Mouse (Mus musculus): ENCODE data around the gene Rad51b.

Gene Rad51b

DNA sequence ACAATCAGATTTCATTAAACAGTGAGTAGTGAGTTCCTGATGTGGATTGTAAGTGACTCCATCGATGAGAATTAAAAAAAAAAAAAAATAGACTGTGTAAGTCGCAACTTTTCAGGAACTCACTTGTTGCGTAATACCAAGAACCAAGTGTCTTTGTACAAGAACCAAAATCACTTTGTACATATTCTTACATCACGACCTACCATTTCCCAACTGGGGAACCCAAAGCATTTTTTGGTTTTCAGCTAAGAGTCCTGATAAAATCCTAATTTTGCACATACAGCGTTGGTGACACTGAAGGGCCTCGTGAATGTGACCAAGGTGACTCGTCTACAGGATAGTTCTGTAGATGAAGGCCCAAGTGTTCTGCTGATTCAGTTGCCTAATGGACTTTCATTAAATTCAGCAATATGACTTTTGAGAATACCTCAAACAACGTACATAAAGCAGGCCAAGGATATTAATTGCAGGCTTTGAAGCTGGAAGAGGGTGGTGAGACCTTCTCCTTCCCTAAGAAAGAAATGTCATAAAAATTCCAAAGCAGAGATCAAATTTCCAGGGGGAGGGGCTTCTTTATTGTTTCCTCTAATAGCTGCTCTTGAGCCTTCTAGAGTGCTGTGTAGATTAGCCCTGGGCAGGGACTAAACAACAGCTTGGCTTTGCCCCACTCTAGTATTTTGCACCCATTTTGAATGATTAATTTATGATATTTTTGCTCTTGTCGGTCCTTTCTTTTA, 316.9 kb downstream of the Rad51b start:
- peak; percentile 87 for DNase-seq (ENCODE audit: low read depth)

DNA sequence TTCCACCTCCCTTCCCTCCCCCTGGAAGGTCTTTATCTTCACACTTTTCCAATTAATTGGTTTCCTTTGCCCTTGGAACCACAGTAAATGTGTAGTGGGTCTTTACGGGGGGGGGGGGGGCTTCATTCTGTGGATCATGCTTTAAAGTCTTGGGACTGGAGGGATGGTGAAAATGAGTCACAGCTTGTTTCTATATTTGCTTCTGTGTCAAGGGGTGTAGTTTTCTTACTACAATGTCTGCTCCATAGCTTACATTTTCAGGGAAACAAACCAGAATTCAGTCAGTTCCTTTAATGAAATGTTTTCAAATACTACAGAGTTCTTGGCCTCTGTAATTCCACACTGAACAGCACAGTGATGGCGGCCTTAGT, 317.5 kb downstream of the Rad51b start:
- DNase-seq (ENCODE audit: low read depth): no peak

DNA sequence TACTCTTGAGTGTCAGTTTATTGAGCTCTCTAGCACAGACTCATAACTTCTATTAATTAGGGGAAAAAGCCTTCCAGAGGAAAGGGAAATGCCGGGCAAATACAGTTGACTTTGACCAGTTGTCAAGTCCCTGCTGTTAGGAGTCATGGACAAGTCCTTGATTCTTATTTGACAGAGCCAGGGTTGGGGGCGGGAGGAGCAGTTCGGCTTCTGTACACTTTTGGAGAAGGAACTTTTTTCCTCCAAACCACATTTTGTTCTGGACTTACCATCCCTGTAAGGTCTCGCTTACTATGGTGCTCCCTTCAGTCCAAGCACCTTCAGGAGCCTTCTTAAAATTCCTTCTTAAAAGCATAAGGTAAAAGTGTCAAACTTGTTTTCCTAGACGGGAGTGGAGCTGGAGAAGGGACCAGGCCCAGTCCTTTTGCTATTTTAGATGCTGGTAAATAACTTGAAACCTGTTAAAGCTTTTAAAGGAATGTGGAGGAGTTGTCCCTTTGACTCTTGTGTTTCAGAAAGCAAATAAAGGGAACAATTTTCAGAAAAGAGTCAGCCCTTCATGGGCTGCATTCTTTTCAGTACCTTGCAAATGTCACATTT, 318.7 kb downstream of the Rad51b start:
- no peak for DNase-seq (ENCODE audit: low read depth)

- no peak for DNase-seq (ENCODE audit: low read depth)
Measured at GRCm38 (mm10) chr12:79619009-79619408, 321.9 kb downstream of the Rad51b start.

DNA sequence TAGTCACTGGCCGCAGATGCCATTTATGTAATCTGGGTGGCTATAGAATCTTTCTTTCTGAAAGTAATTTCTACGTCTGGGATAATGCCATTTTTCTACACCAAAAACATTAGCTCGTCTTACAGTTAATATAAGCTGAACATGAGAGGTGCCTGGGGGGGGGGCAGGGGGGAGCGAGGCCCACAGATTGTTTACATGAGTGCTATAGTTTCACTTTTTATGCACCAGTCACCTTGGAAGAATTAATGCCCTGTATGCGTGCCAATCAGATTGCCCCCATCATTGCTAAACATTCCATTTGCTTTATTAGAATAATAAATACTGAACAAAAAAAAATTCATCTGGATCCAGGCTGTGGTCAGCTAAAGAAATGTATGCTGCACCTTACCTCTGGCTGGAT, 323.6 kb downstream of the Rad51b start:
- DNase-seq (ENCODE audit: low read depth): no peak

DNA sequence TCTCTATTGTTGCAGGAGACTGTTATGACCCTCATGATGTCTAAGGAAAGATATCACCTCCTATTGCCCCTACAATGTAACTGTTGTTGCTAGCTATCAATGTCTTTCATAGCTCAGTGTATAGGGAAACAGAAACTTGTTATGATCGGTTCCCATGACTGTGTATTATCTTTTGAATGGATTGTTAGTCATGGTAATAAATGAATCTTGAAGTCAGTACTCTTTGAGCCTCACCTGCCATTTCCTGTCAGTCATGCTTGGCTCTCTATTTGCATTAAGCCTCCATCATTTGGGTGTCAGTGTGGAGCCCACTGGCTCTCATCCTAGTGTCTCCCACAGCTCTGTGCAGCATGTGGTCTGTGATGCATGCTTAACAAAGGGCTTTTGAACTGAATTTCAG, 326.2 kb downstream of the Rad51b start:
- DNase-seq (ENCODE audit: low read depth): no peak

- DNase-seq (ENCODE audit: low read depth): peak; percentile 70
Measured at GRCm38 (mm10) chr12:79625699-79626554, 328.8 kb downstream of the Rad51b start.

DNA sequence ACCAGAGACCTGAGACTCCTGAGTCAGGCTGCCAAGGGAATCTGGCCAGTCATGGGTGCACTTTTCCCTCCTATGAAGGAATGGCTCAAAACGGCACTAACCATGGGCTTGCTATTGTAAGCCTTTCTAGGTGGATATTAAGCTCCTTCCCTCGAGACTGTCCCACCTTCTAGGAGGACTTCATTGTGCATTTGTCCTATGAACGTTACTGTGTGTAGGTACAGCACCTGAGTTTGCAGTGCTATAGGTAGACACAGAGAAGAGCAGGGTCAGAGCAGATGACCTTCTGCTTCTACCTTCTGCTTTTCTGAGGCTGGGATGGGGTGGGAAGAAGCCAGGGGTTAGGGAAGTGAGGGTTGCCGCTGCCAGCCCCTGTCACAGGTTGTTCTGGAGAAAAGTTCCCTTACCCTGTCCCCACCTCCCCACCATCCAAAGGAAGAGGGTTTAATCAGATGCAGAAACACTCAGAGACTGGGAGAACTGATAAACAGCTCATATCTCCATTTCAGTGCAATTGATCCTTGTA, 329.5 kb downstream of the Rad51b start:
- no peak for DNase-seq (ENCODE audit: low read depth)

- DNase-seq (ENCODE audit: low read depth): no peak
Measured at GRCm38 (mm10) chr12:79627351-79628120, 330.5 kb downstream of the Rad51b start.

DNA sequence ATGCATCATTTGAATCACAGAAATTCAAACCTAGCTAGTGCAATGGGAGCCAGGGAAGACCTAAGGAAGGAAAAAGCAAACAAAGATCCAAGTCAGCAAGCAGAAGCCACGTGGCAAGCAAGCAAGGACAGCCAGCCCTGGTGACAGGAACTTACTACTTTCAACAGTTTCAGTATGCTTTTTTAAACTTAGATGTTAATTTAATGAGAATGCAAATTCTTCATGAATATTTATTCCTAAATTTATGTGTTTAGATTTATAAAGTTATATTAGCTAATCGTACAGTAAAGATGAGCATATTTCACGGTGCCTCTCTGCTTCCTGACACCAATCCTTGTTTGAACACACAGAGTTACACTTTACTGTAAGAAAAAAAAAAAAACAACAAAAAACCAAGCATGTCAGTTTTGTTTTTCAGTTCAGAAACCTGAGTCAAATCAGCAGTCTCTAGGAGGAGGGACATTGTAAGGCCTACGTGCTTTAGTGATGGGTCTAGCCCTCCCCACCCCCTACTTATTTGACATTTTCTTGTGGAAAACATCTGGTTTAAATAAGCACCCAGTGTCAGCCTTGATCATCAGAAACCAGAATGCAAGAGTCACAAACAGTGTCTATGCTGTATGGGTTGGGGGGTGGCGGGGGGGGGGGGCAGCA, 331.2 kb downstream of the Rad51b start:
- DNase-seq (ENCODE audit: low read depth): no peak

GRCm38 (mm10) chr12:79629945-79630850, 333.1 kb downstream of the Rad51b start:
- DNase-seq (ENCODE audit: low read depth): no peak

DNA sequence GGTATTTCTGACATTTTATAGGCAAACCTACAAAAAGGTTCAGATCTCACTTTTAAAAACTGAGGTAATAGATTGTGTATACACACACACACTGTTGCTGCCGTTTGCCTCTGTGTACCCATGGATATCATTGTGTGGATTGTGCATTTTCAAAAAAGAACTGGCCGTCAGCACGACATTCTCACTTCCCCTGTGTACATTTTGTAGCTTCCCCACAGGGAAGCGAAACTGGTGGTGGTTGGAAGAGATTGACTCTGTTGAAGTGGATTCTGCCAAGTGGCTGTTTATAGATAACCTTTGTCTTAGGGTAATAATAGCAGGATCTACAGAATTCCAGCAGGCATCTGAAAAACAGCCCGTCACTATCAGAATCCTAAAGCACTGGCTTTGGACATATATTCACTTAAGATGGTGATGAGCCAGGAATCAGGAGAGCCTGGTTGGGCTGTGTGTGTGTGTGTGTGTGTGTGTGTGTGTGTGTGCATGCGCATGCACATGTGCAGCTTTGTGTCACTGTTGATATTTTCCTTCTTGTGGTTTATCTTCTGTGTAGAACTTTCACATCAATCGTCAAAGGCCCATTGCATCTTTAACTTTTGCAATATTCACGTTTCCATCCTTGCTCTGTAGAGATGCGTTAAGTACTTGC, 336.5 kb downstream of the Rad51b start:
- DNase-seq (ENCODE audit: low read depth): no peak

DNA sequence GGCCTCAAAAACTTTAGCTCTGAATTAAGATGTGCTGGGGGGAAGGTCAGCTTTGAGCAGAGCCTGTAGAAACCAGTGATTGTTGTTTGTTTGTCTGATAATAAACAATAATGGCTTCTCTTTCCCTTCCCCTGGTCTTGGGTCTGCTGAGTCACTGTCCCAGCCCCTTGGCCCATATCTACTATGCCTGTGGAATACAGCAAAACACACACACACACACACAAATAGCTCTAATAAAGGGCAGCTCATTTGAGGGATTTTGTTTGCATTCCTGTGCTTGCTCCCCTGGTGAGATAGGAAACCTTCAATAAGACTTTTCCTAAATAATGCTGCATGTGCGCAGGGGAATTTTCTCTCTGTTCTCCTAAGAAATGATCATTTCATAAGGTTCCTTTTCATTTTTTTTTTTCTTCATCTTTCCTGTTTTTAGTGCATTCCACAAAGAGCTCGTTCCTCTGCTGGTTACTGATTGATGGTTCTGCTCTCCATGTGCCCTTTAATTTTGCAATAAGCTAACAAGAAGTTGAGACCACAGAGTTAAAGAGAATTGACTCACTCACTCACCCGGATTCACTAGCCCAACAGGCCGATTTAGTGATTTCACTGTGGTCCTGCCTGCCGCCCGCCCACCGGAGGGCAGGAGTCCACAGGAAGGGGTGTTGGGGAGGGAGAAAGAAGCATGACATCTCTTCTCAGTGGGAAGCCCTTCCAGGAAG, 344.6 kb downstream of the Rad51b start:
- DNase-seq (ENCODE audit: low read depth): peak; percentile 64

- no peak for DNase-seq (ENCODE audit: low read depth)
Measured at GRCm38 (mm10) chr12:79642715-79643114, 345.6 kb downstream of the Rad51b start.

- DNase-seq (ENCODE audit: low read depth): peak; percentile 17
Measured at GRCm38 (mm10) chr12:79645656-79646055, 348.6 kb downstream of the Rad51b start.

- DNase-seq (ENCODE audit: low read depth): peak; percentile 83
Measured at GRCm38 (mm10) chr12:79646646-79647164, 349.6 kb downstream of the Rad51b start.

- DNase-seq (ENCODE audit: low read depth): no peak
Measured at GRCm38 (mm10) chr12:79647382-79647781, 350.3 kb downstream of the Rad51b start.

GRCm38 (mm10) chr12:79647976-79648375, 350.9 kb downstream of the Rad51b start:
- DNase-seq (ENCODE audit: low read depth): no peak

Data from 416B (cell line).